Mouse (Mus musculus) stomach, embryonic 14.5 days (tissue): ENCODE measurements at regions not wholly inside any gene's neighbourhood (a gene's known extent, or its start where the extent isn't known, plus 50 kb on each side); places are given as distances from the start of the nearest gene placed in this dataset.

ENCODE experiments used
- ATAC-seq: fragments of 200-750 bp; cut with Nextera tagmentation; 2 replicates; pipeline ENCODE4 v1.8.0; 2017; ENCODE audit warnings: low read depth, moderate TSS enrichment; ENCODE audit not compliant: insufficient number of reproducible peaks, insufficient read depth, low FRiP score
- H3K27ac ChIP-seq: fragments of 300-500 bp; sonication (generic); 2 replicates; pipeline ENCODE4 v1.5.1; 2014; ENCODE audit warnings: mild to moderate bottlenecking, low read length, moderate library complexity, mixed read lengths
- H3K27me3 ChIP-seq: fragments of 300-500 bp; sonication (generic); 2 replicates; pipeline ENCODE4 v1.6.1; 2014; ENCODE audit warnings: low read length, control low read depth, mixed read lengths; ENCODE audit not compliant: control insufficient read depth, insufficient read depth
- H3K36me3 ChIP-seq: fragments of 300-500 bp; sonication (generic); 2 replicates; pipeline ENCODE4 v1.6.1; 2014; ENCODE audit warnings: mild to moderate bottlenecking, control low read depth, low read length, moderate library complexity, mixed read lengths; ENCODE audit not compliant: control insufficient read depth, insufficient read depth
- H3K4me1 ChIP-seq: fragments of 300-500 bp; sonication (generic); 2 replicates; pipeline ENCODE4 v1.6.1; 2014; ENCODE audit warnings: low read length, control low read depth, mixed read lengths; ENCODE audit not compliant: control insufficient read depth, insufficient read depth
- H3K4me2 ChIP-seq: fragments of 300-500 bp; sonication (generic); replicated peaks from 2 replicates; pipeline ENCODE4 v1.6.1; 2014; ENCODE audit warnings: low read depth, low read length, control low read depth
- H3K4me3 ChIP-seq: fragments of 300-500 bp; sonication (generic); 2 replicates; pipeline ENCODE4 v1.5.1; 2014; ENCODE audit warnings: low read depth, low read length, control low read depth
- H3K9ac ChIP-seq: fragments of 300-500 bp; sonication (generic); replicated peaks from 2 replicates; pipeline ENCODE4 v1.6.1; 2014; ENCODE audit warnings: low read depth, mild to moderate bottlenecking, control low read depth, low read length, moderate library complexity, mixed read lengths
- H3K9me3 ChIP-seq: fragments of 300-500 bp; sonication (generic); 2 replicates; pipeline ENCODE4 v1.6.1; 2016; ENCODE audit warnings: low read depth, low read length, control low read depth; ENCODE audit not compliant: control insufficient read depth
- WGBS: fragments of 180-500 bp; shearing (Covaris S2); extraction: QIAGEN DNeasy Blood & Tissue Kit; methylation state at CpG from one replicate; pipeline ENCODE4 v1.1.7; 2014; 5-methylcytosine and 5-hydroxymethylcytosine counted together

- Histone ChIP-seq H3K27ac (no peak overlapping the region), H3K9me3 (no peaks in the 10 kb centered on the region), H3K9ac (no peak overlapping the region), H3K4me2 (no peak overlapping the region), H3K4me3 (no peak overlapping the region), H3K36me3 (no peaks in the 10 kb centered on the region), H3K4me1 (no peaks in the 10 kb centered on the region), H3K27me3 (no peaks in the 10 kb centered on the region)
- WGBS, result 92% methylated on average over 22 of the region's 22 CpGs
- ATAC-seq, result no peak
Observed at GRCm38 (mm10) chr13:99630356-99630755, 114.0 kb upstream of the Map1b start.

- H3K9ac ChIP-seq, result no peak overlapping the region
- WGBS, result 30% methylated on average over 4 of the region's 4 CpGs
- H3K4me2 ChIP-seq, result no peak overlapping the region
- H3K9me3 ChIP-seq, result no peaks in the 10 kb centered on the region
- H3K4me1 ChIP-seq, result no peaks in the 10 kb centered on the region
- no peaks in the 10 kb centered on the region for H3K27me3 ChIP-seq
- no peaks in the 10 kb centered on the region for H3K36me3 ChIP-seq
- H3K4me3 ChIP-seq, result no peak overlapping the region
- H3K27ac ChIP-seq, result no peak overlapping the region
- ATAC-seq, result no peak
Observed at GRCm38 (mm10) chr13:99625196-99625595, 108.9 kb upstream of the Map1b start.

GRCm38 (mm10) chr13:99618332-99618731, 102.0 kb upstream of the Map1b start:
- H3K27me3 ChIP-seq, result no peaks in the 10 kb centered on the region
- ATAC-seq, result no peak
- no peaks in the 10 kb centered on the region for H3K9me3 ChIP-seq
- H3K9ac ChIP-seq, result no peak overlapping the region
- H3K4me1 ChIP-seq, result no peaks in the 10 kb centered on the region
- no peaks in the 10 kb centered on the region for H3K36me3 ChIP-seq
- no peak overlapping the region for H3K4me3 ChIP-seq
- no peak overlapping the region for H3K27ac ChIP-seq
- H3K4me2 ChIP-seq, result no peak overlapping the region
- WGBS, result 75% methylated on average over 9 of the region's 9 CpGs

- 48% methylated on average over 5 of the region's 5 CpGs for WGBS
- Histone ChIP-seq H3K9ac (no peak overlapping the region), H3K9me3 (no peaks in the 10 kb centered on the region), H3K4me3 (no peak overlapping the region), H3K27ac (no peak overlapping the region), H3K4me1 (no peaks in the 10 kb centered on the region), H3K4me2 (no peak overlapping the region), H3K36me3 (no peaks in the 10 kb centered on the region), H3K27me3 (no peaks in the 10 kb centered on the region)
- ATAC-seq, result no peak
Observed at GRCm38 (mm10) chr13:99617457-99617856, 101.1 kb upstream of the Map1b start.

- H3K4me3 ChIP-seq, result no peak overlapping the region
- no peak overlapping the region for H3K9ac ChIP-seq
- no peaks in the 10 kb centered on the region for H3K4me1 ChIP-seq
- H3K36me3 ChIP-seq, result no peaks in the 10 kb centered on the region
- no peak overlapping the region for H3K27ac ChIP-seq
- no peak for ATAC-seq
- H3K4me2 ChIP-seq, result no peak overlapping the region
- WGBS, result 80% methylated on average over 18 of the region's 18 CpGs
- H3K9me3 ChIP-seq, result no peaks in the 10 kb centered on the region
- no peaks in the 10 kb centered on the region for H3K27me3 ChIP-seq
Observed at GRCm38 (mm10) chr13:99611715-99612494, 95.6 kb upstream of the Map1b start.

- ATAC-seq, result no peak
Observed at GRCm38 (mm10) chr13:99610498-99610897, 94.2 kb upstream of the Map1b start.

GRCm38 (mm10) chr13:99609151-99610146, 93.1 kb upstream of the Map1b start:
- Histone ChIP-seq H3K9ac (no peak overlapping the region), H3K36me3 (no peaks in the 10 kb centered on the region), H3K27me3 (no peaks in the 10 kb centered on the region), H3K27ac (no peak overlapping the region), H3K4me2 (no peak overlapping the region), H3K9me3 (no peaks in the 10 kb centered on the region), H3K4me3 (no peak overlapping the region), H3K4me1 (no peaks in the 10 kb centered on the region)
- ATAC-seq, result no peak
- 58% methylated on average over 9 of the region's 9 CpGs for WGBS

More at GRCm38 (mm10) chr13:99610498-99610897, 94.2 kb upstream of the Map1b start:
- H3K27me3 ChIP-seq, result no peaks in the 10 kb centered on the region
- H3K4me1 ChIP-seq, result no peaks in the 10 kb centered on the region
- no peaks in the 10 kb centered on the region for H3K36me3 ChIP-seq
- no peaks in the 10 kb centered on the region for H3K9me3 ChIP-seq
- H3K4me2 ChIP-seq, result no peak overlapping the region
- no peak overlapping the region for H3K27ac ChIP-seq
- H3K4me3 ChIP-seq, result no peak overlapping the region
- 67% methylated on average over 5 of the region's 5 CpGs for WGBS
- no peak overlapping the region for H3K9ac ChIP-seq

- Histone ChIP-seq H3K27ac (no peak overlapping the region), H3K4me2 (no peak overlapping the region), H3K36me3 (no peaks in the 10 kb centered on the region), H3K4me1 (no peaks in the 10 kb centered on the region), H3K9ac (no peak overlapping the region), H3K4me3 (no peak overlapping the region), H3K27me3 (no peaks in the 10 kb centered on the region), H3K9me3 (peaks cover 1% of the 10 kb centered on the region; the same call in 1 of the 2 replicates)
- WGBS, result 38% methylated on average over 5 of the region's 5 CpGs
- ATAC-seq, result no peak
Observed at GRCm38 (mm10) chr13:99608591-99608990, 92.3 kb upstream of the Map1b start.
